Mouse (Mus musculus) adrenal gland, postnatal 4 days (tissue): ENCODE results near the gene Tbpl1. TPM values are rescaled to one million over a fixed set of nuclear protein-coding genes. Genes with fewer than 3 reads are reported as not detected.

Experiments
- DNase-seq, 2 experiments: peaks; one replicate each; pipeline ENCODE4 v3.0.0; 2021 to 2022; ENCODE audit warnings: low spot score in 2 of 2, mixed read lengths in 2 of 2
- long read RNA-seq, 2 experiments: library from polyadenylated mRNA; stranded (forward); transcript quantifications; one replicate each; pipeline ENCODE4 v2.0.0; 2021
- total RNA-seq, 2 experiments: library from RNA; stranded (reverse); gene quantifications; 2 replicates each; pipeline ENCODE4 v1.2.3; 2021

The Tbpl1 gene
- 10 to 100 TPM; 40.0 to 41.1 TPM for total RNA-seq
- long read RNA-seq, experiment 1, transcript Tbpl1-202 (7 exons, 2,873 nt): major isoform, 17 of 26 reads
- long read RNA-seq, experiment 1, partial matches to known transcripts: 1 of 26 reads
- long read RNA-seq, experiment 1, other reads (novel, unspliced or antisense): 7 of 26 reads
- long read RNA-seq, experiment 2, transcript Tbpl1-202 (7 exons, 2,873 nt): major isoform, 42 of 70 reads
- long read RNA-seq, experiment 2, partial matches to known transcripts: 0 of 70 reads
- long read RNA-seq, experiment 2, other reads (novel, unspliced or antisense): 26 of 70 reads

- peak; percentile 79 to 89 for DNase-seq
Measured at GRCm38 (mm10) chr10:22731272-22732093, at the start of gene Tbpl1. Tbpl1 (minus strand) TSS chr10:22731938.

- DNase-seq: no peak
Measured at GRCm38 (mm10) chr10:22781466-22781865, 49.7 kb upstream of the Tbpl1 start.

- no peak for DNase-seq
Measured at GRCm38 (mm10) chr10:22777939-22778338, 46.2 kb upstream of the Tbpl1 start.

- no peak for DNase-seq
Measured at GRCm38 (mm10) chr10:22776007-22776698, 44.4 kb upstream of the Tbpl1 start.

GRCm38 (mm10) chr10:22775456-22775855 lies 43.7 kb upstream of the Tbpl1 start:
- no peak for DNase-seq

GRCm38 (mm10) chr10:22774626-22775025 lies 42.9 kb upstream of the Tbpl1 start:
- DNase-seq: no peak

- no peak for DNase-seq
Measured at GRCm38 (mm10) chr10:22754240-22754639, 22.5 kb upstream of the Tbpl1 start.

- no peak for DNase-seq
Measured at GRCm38 (mm10) chr10:22751175-22751682, 19.5 kb upstream of the Tbpl1 start.

GRCm38 (mm10) chr10:22746334-22747322 lies 14.9 kb upstream of the Tbpl1 start:
- no peak for DNase-seq

GRCm38 (mm10) chr10:22745922-22746321 lies 14.2 kb upstream of the Tbpl1 start:
- DNase-seq: no peak

- DNase-seq: no peak
Measured at GRCm38 (mm10) chr10:22732181-22732580, 443 bp upstream of the Tbpl1 start.

GRCm38 (mm10) chr10:22730992-22731271 lies 806 bp downstream of the Tbpl1 start:
- DNase-seq: no peak

- no peak for DNase-seq
Measured at GRCm38 (mm10) chr10:22730266-22730991, 1.3 kb downstream of the Tbpl1 start.

- no peak for DNase-seq
Measured at GRCm38 (mm10) chr10:22728257-22728656, 3.5 kb downstream of the Tbpl1 start.

GRCm38 (mm10) chr10:22726295-22726694 lies 5.4 kb downstream of the Tbpl1 start:
- no peak for DNase-seq

- no peak for DNase-seq
Measured at GRCm38 (mm10) chr10:22725166-22725565, 6.6 kb downstream of the Tbpl1 start.

GRCm38 (mm10) chr10:22720781-22721529 lies 10.8 kb downstream of the Tbpl1 start:
- DNase-seq: no peak

- DNase-seq: no peak
Measured at GRCm38 (mm10) chr10:22718475-22718874, 13.3 kb downstream of the Tbpl1 start.

- DNase-seq: no peak
Measured at GRCm38 (mm10) chr10:22714520-22714919, 17.2 kb downstream of the Tbpl1 start.
